Mouse (Mus musculus): Measurements from ENCODE around the gene Slc6a6.
A peak's percentile ranks its signal among the peaks of the same experiment; 100 is the strongest.

Slc6a6 gene

DNA sequence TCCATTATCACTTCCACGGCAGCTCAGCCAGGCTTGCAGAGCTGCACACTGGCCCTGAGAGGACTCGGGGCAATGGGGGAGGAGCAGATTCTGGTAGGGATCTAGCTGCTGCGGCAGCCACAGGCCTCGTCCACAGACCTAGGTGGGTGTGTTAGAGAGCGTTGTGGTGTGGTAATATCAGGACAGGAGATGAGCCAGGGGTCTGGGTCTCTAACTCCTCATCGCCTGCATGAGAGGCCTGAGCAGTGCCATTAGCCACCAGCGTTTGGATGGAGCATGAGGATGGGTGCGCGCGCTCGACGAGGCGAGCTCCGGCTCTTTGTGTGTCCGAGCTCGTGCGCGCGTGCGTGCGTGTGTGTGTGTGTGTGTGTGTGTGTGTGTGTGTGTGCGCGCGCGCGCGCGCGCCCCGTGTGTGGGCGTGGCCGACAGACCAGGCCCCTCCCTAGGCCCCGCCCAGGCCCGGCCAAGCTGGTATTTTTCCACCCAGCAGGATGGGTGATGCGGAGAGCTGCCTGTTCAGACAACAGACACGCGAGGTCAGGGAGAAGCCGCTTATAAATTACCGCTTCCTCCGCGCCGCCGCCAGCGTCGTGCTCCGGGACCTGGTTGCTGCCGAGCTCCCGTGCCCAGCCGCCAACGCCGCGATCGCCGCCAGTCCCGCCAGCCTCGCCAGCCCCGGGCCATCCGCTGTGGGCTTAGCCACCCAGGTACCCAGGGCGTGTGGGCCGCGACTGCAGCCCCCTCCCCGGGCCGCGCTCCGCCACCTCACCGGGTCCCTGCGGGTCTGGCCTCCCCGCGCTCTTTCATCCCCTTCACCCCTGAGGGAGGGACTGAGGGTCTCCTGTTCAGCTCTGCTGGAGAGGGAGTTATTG is at the start of gene Slc6a6:
Slc6a6 (plus strand) TSS at position 452 of the 872 bp plus-strand sequence.
- DNase-seq = peak; percentile 92

GRCm38 (mm10) chr6:91634417-91634816 is 49.4 kb upstream of the Slc6a6 start:
- DNase-seq = no peak

DNA sequence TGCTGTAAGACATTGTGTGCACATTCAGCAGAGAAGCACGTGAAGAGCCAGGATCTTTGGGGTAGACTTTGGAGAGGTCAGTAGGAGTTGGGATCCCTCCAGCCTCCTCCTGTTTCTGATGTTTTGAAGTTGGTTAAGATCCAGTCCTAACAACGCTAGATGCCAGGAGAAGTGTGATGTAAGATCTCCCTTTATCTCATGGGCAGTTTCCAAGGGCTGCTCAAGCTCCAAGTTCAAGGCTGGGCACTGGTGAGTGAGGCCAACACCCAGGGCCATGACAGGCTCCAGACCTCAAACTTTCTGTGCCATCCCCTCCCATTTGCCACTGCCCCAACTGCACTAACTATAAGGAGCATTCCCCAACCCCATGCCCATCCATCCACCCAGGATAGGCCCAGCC is 49.0 kb upstream of the Slc6a6 start:
- DNase-seq = no peak

DNA sequence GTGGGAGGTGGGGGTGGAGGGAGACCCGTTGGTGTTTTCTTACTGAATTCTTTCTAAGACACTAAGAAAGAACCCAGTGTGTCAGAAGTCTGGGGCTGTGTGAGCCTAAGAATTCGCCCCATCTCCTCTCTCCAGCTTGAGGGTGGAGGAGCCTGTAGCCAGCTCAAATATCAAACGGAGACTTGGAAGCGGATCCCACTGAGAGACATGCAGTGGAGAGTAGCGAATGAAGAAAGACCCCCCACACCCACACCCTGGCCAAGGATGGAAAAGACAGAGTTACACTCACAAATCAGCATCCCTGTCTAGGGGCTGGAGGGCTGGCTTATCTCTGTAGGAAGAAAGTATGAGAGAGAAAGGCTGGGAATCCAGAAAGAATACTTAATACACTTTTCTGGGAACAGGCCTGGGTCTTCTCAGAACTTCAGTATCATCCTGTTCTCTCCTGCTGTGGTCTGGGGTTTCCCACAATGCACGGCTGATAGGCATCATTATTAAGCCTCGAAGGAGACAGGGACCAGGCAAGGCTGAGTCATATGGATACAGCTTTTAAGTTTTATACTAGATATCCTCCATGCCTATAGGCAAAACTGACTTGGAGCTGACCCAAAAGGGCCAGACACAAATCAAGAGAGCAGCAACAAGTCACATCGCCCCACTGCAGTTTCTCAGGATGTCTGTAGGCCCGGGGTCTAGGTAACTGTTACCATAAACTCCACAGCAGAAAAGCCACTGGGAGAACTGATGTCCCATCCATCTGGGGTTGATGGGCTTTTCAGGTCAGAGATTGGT is 45.5 kb upstream of the Slc6a6 start:
- no peak for DNase-seq

DNA sequence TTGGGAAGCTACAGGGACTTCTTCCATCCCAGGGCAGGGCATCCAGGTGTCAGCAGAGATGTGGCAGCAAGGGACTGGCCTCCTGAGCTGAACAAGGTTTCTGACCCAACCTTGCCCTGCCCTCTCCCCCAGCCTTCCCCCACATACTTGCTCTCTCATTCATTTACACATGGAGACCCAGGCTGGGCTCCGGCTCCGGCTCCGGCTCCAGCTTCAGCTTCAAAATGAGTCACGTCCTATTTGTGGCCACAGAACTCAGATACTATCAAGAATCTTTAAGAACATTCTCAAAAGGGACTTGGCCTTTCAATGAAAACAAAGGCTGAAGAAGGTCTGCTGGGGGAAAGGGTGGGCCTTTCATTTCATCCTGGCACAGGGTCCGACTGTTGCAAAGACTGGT is 40.8 kb upstream of the Slc6a6 start:
- no peak for DNase-seq

- DNase-seq = no peak
Observed at GRCm38 (mm10) chr6:91643416-91643921, 40.4 kb upstream of the Slc6a6 start.

DNA sequence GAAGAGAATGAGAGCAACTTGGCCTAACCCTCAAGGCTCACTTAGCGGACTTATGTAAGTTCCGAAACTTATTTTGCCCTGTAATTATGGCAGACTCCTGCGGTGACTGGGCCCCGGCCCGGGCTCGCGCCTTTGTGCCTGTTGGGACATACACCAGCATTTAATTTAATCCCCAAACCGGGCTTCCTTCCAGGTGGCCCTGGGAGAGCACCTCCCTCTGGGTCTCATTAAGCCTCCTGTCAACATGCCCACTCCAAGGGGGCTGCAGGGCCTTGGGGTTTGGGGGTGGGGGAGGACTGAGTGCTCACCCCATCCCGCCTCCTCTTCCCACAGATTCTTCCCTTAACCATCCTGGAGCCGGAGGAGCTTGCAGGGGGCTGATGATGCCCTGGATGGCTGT is 37.8 kb upstream of the Slc6a6 start:
- DNase-seq = no peak

DNA sequence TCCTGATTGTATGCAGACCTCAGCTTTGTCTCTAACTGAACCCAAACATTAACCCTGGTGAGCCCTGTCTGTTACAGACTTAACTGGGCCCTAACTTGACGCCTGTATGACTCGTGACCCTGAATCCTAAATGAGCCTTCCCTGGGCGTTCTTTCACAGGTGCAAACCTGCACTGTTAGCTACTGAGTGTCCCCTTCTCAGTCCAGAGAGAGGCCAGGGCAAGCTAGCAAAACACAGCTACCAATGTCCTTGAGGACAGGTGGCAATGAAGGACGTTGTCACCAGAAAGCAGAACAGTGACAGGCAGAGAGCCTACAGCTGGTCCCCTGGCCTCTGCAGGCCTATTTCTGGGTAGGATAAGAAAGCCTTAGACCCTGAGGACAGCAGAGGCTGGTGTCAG is 37.0 kb upstream of the Slc6a6 start:
- DNase-seq = no peak

- DNase-seq = no peak
Observed at GRCm38 (mm10) chr6:91647385-91647791, 36.5 kb upstream of the Slc6a6 start.

GRCm38 (mm10) chr6:91650255-91650654 is 33.6 kb upstream of the Slc6a6 start:
- DNase-seq = no peak

DNA sequence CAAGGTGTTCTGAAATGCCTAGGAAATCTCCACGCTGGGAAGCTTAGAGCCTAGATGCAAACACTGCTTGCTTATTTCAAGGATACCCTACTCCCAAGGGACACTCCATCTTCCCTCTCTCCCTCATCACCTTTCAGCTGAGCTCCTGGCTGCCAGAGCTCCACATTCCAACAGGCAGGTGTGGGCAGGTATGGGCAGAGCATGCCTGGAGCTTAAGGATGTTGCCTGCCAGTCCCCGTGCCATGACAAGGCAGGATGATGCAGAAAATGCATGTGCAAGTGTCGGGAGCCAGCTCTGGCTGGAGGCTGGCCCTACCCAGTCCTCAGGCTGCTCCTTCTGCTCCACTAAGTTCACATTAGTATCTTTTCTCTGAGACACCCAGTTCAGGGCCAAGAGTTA is 31.6 kb upstream of the Slc6a6 start:
- DNase-seq = no peak

- DNase-seq = no peak
Observed at GRCm38 (mm10) chr6:91655244-91655643, 28.6 kb upstream of the Slc6a6 start.

- DNase-seq = no peak
Observed at GRCm38 (mm10) chr6:91655874-91656433, 27.9 kb upstream of the Slc6a6 start.

DNA sequence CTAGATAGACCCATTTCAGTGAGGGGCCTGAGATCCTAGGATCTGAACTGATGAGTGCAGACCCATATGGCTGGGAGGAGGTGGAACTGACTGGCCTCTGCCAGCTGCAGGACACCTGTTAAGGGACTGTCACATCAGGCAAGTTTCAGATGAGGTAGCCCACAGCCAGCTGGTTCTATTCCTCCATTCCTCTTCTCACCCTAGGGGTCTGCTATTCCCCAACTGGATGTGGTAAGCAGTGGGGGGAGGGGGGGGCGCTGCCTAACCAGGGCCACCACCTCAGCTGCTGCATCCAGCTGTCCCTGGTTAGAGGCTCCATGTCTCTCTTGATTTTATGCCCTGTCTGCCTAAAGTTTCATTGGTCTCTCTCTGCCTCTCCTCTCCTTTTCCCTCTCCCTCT is 25.6 kb upstream of the Slc6a6 start:
- no peak for DNase-seq

- DNase-seq = no peak
Observed at GRCm38 (mm10) chr6:91659841-91660509, 23.9 kb upstream of the Slc6a6 start.

DNA sequence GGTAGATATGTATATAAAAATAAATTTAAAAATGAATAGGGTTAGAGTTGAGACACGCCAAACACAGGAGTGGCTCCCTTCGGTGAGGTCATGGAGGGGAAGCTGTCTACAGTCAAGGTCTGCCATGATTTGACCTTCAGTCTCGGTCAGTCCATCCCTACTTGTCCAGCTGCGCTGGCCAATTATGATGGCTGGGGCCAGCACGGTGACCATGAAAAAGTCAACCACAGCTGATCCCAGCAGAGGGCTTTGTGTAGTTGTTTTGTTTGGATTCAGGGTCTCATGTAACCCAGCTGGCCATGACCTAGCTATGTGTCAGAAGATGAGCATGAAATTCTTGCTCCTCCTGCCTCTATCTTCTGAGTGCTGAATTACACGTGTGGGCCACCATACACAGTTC is 21.6 kb upstream of the Slc6a6 start:
- no peak for DNase-seq

GRCm38 (mm10) chr6:91663616-91664015 is 20.2 kb upstream of the Slc6a6 start:
- no peak for DNase-seq

GRCm38 (mm10) chr6:91665267-91665666 is 18.6 kb upstream of the Slc6a6 start:
- DNase-seq = no peak

- DNase-seq = no peak
Observed at GRCm38 (mm10) chr6:91665990-91666700, 17.7 kb upstream of the Slc6a6 start.

DNA sequence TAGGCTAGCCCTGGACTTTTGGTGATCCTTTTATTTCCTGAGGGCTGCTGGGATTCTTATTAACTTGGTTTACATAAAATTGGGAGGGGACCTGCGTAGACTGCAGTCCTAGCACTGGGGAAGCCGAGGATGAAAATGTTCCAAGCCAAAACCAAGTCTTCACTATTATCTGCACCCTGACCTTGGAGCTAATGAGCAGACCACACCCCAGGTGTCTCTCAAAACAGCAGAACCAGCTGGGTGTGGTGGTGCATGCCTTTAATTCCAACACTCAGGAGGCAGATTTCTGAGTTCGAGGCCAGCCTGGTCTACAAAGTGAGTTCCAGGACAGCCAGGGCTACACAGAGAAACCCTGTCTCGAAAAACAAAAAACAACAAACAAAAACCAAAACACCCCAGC is 16.7 kb upstream of the Slc6a6 start:
- DNase-seq = no peak

DNA sequence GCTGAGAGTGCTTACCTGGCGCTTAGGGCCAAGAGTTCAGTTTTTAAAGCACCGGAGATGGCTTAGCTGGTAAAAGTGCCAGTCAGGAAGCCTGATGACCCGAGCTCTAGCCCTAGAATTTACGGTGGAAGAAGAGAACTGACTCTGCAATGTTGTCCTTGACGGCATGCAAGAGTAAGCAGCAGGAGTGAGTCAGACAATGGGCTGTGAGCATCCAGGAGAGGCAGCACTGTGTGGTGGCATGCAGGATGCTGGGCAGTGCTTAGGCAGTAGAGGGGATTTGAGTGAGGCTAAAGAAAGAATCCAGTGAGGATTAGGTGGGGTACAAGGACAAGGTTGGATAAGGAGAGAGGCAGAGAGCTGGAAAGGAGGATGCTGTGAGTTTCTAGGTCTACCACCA is 15.6 kb upstream of the Slc6a6 start:
- DNase-seq = no peak

DNA sequence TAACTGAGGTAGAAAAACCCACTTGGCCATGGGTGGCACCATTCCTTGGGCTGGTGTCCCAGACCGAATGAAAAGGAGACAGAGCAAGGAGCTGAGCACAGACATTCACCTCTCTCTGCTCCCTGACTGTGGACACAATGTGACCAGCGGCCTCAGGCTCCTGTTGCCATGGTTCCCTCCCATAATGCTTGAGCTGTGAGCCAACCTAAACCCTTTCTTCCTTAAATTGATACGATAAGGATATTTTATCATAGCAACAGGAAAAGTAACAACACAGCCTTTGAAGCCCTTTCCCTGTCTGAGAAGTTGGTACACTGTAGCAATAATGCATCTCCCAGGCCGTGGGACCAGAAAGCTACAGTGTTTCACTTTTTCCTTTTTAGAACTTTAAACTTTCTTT is 14.6 kb upstream of the Slc6a6 start:
- DNase-seq = no peak

Data from cerebellum, adult 8-10 months (tissue).